Mouse (Mus musculus) erythroblast, embryonic 14.5 days (primary cell): ENCODE measurements around the gene Elmsan1. TPM values are rescaled to one million over a fixed set of nuclear protein-coding genes. Genes with fewer than 3 reads are reported as not detected.

Source experiments
- H3K27me3 ChIP-seq: 2 replicates; pipeline ENCODE4 v1.6.1; 2012; ENCODE audit warnings: inconsistent platforms; ENCODE audit not compliant: control insufficient read depth
- H3K36me3 ChIP-seq: 2 replicates; pipeline ENCODE4 v1.6.1; 2012; ENCODE audit warnings: mild to moderate bottlenecking, inconsistent platforms; ENCODE audit not compliant: control insufficient read depth
- H3K4me1 ChIP-seq: 2 replicates; pipeline ENCODE4 v1.6.1; 2012; ENCODE audit warnings: inconsistent platforms; ENCODE audit not compliant: control insufficient read depth
- H3K4me3 ChIP-seq: replicated peaks from 2 replicates; pipeline ENCODE3; 2012; ENCODE audit warnings: moderate library complexity, mild to moderate bottlenecking, inconsistent platforms
- H3K9me3 ChIP-seq: 2 replicates; pipeline ENCODE4 v1.6.1; 2012; ENCODE audit warnings: low read length, inconsistent platforms, mixed read lengths; ENCODE audit not compliant: control insufficient read depth
- GATA1 ChIP-seq: IDR thresholded peaks from 2 replicates; pipeline ENCODE4 v1.6.1; 2012; ENCODE audit warnings: low read length, inconsistent platforms, mixed read lengths
- TAL1 ChIP-seq: IDR thresholded peaks from 3 replicates; pipeline ENCODE4 v1.6.1; 2012; ENCODE audit warnings: low read length, inconsistent platforms, mixed read lengths
- polyA plus RNA-seq: library from polyadenylated mRNA; stranded (reverse); fragments of >175 nt; gene quantifications from 2 replicates; pipeline ENCODE4 v1.2.3, GENCODE M21; 2012

Elmsan1 gene
- polyA plus RNA-seq, 1 experiment: 2.8 TPM

- Histone ChIP-seq H3K4me3 (peak overlapping the region; percentile 14), H3K36me3 (peaks cover 99% of the 10 kb centered on the region), H3K27me3 (no peaks in the 10 kb centered on the region), H3K9me3 (no peaks in the 10 kb centered on the region), H3K4me1 (peaks cover 52% of the 10 kb centered on the region)
- TF ChIP-seq TAL1: no peak
- peak; percentile 65 for TF ChIP-seq GATA1
Measured at GRCm38 (mm10) chr12:84161116-84161515, 57.6 kb downstream of the Elmsan1 start.

- H3K4me1 ChIP-seq: peaks cover 48% of the 10 kb centered on the region
- no peak for TF ChIP-seq TAL1
- H3K4me3 ChIP-seq: no peak overlapping the region
- H3K9me3 ChIP-seq: no peaks in the 10 kb centered on the region
- H3K27me3 ChIP-seq: no peaks in the 10 kb centered on the region
- H3K36me3 ChIP-seq: peaks cover 99% of the 10 kb centered on the region
Measured at GRCm38 (mm10) chr12:84160491-84160890, 58.2 kb downstream of the Elmsan1 start.

DNA sequence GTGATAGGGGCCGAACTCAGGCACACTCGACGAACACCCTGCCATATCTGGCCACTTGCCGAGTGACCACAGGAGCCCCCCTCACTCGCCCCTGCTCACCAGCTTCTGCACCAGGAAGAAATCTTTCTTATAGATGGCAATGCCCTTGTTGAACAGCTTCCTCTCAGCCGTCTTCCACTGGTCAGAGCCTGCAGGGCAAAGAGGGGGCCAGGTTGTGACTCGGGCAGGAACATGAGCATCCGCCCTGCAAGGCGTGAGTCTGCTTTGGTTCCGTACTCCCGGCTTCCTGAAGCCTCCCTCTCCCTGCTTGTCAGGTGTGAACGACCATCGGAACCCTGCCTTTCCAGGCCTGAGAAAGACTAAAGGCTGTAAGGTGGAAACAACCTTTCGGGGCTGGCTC, 60.5 kb downstream of the Elmsan1 start:
- H3K4me1 ChIP-seq: peaks cover 49% of the 10 kb centered on the region

GRCm38 (mm10) chr12:84156210-84156609, 62.5 kb downstream of the Elmsan1 start:
- Histone ChIP-seq H3K9me3 (no peaks in the 10 kb centered on the region), H3K4me3 (no peak overlapping the region), H3K4me1 (peaks cover 52% of the 10 kb centered on the region), H3K36me3 (peaks cover 100% of the 10 kb centered on the region), H3K27me3 (no peaks in the 10 kb centered on the region)
- no peak for TF ChIP-seq GATA1
- TF ChIP-seq TAL1: no peak

More for the DNA sequence above, 60.5 kb downstream of the Elmsan1 start:
- H3K9me3 ChIP-seq: no peaks in the 10 kb centered on the region
- peaks cover 99% of the 10 kb centered on the region for H3K36me3 ChIP-seq
- TF ChIP-seq TAL1 (no peak), GATA1 (no peak)
- no peak overlapping the region for H3K4me3 ChIP-seq
- H3K27me3 ChIP-seq: no peaks in the 10 kb centered on the region

GRCm38 (mm10) chr12:84155523-84155871, 63.2 kb downstream of the Elmsan1 start:
- Histone ChIP-seq H3K27me3 (no peaks in the 10 kb centered on the region), H3K4me1 (peaks cover 52% of the 10 kb centered on the region), H3K4me3 (no peak overlapping the region), H3K36me3 (peaks cover 98% of the 10 kb centered on the region), H3K9me3 (no peaks in the 10 kb centered on the region)
- TF ChIP-seq TAL1: no peak

- TF ChIP-seq GATA1 (peak; percentile 53; the same call in 1 of the 2 replicates), TAL1 (no peak)
- H3K4me3 ChIP-seq: no peak overlapping the region
- H3K9me3 ChIP-seq: no peaks in the 10 kb centered on the region
- no peaks in the 10 kb centered on the region for H3K27me3 ChIP-seq
- H3K4me1 ChIP-seq: peaks cover 52% of the 10 kb centered on the region
- peaks cover 98% of the 10 kb centered on the region for H3K36me3 ChIP-seq
Measured at GRCm38 (mm10) chr12:84154786-84155522, 63.7 kb downstream of the Elmsan1 start.

DNA sequence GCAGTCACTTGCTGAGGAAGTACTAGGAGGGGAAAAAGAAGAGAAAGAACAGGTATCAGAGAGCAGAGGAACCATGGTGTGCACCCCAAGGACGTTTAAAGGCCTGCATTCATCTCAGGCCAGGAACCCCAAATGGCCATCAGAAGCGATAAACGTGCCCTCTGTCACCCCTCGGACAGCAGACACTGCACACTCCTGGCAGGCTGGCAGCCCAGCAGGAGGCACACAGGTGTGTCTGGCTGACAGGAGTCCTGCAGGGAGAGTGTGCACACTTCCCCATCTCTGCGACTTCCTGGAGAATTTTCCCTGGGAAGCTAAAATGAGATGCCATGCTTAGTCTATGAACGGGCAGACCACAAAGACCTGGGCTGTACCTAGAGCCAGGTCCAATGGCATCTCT, 65.3 kb downstream of the Elmsan1 start:
- H3K36me3 ChIP-seq: peaks cover 95% of the 10 kb centered on the region
- peaks cover 62% of the 10 kb centered on the region for H3K4me1 ChIP-seq
- TF ChIP-seq GATA1 (no peak), TAL1 (no peak)
- no peaks in the 10 kb centered on the region for H3K9me3 ChIP-seq
- no peaks in the 10 kb centered on the region for H3K27me3 ChIP-seq
- peak overlapping the region; percentile 79 for H3K4me3 ChIP-seq

DNA sequence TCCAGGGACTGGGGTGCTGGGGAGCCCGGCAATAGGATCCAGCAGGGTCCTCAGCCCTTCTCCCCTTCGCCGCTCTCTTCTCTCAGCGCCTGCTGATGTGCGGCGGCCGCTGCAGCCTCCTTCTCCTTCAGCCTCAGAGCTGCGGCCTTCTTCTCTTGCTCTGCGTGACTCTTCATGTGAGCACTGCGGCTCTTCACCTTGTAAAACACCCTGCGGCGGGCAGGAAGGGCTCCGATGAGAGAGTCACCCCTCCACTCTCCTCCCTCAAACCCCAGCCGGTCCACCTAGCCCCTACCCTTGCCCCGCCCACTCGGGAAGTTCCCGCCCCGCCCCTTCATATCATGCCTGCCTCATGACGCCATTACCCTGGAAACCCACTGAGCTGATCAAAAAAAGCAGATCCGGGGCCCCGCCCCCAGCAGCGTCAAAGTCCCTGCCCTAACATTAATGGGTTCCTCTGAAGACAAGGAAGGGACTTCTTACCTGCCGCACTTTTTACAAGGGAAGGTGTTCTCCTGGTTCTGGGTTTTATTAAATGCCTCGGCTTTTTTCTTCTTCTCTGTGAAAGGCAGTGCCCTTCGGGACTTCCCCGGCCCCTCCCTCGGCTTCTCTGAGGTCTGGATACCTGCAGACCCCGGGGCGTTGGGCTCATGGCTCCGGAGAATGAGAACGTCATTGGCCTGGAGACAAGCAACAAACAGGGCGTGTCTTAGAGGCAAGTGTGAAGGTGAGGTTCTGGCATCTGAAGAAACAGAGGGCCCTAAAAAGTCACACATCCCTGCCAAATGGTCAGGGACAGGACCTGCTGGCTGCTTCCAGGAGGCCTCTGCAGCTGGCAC, 66.1 kb downstream of the Elmsan1 start:
- Histone ChIP-seq H3K27me3 (no peaks in the 10 kb centered on the region), H3K36me3 (peaks cover 95% of the 10 kb centered on the region), H3K4me3 (peak overlapping the region; percentile 79), H3K9me3 (no peaks in the 10 kb centered on the region), H3K4me1 (peaks cover 70% of the 10 kb centered on the region)
- TF ChIP-seq GATA1 (no peak), TAL1 (no peak)

DNA sequence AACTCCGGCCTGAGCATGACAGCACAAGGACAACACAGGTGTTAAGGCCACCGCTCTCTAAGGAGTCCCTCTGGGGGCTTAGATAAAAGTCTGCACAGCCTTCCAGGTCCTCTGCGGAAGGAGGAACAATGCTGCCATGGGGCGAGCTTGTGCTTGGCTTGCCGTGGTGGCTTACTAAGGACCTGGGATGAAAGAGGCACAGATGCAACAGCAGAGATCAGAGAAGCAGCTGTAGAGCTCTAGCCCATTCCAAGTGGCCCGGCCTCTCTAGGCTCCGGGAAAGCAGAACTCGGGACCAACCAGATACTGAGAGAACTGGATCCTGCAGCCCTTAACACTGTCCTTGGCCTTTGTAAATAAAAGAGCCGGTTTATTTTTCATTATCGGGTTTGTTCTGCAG, 66.8 kb downstream of the Elmsan1 start:
- Histone ChIP-seq H3K4me3 (peak overlapping the region; percentile 79), H3K27me3 (no peaks in the 10 kb centered on the region), H3K4me1 (peaks cover 77% of the 10 kb centered on the region), H3K36me3 (peaks cover 92% of the 10 kb centered on the region), H3K9me3 (no peaks in the 10 kb centered on the region)
- TF ChIP-seq GATA1 (no peak), TAL1 (no peak)
